Mouse (Mus musculus): ENCODE data around the gene Olfr65.

GRCm38 (mm10) chr7:103877093-103877492 lies 26.2 kb upstream of the Olfr65 start:
- TF ChIP-seq CTCF (IDR thresholded peaks at IDR 0.05; ENCODE audit: control insufficient read depth, insufficient read depth, insufficient replicate concordance, low read depth, low read length) (no peak), POLR2A (IDR thresholded peaks at IDR 0.05; ENCODE audit: control insufficient read depth, low read depth, low read length) (no peak)
